In the genomic region with DNA sequence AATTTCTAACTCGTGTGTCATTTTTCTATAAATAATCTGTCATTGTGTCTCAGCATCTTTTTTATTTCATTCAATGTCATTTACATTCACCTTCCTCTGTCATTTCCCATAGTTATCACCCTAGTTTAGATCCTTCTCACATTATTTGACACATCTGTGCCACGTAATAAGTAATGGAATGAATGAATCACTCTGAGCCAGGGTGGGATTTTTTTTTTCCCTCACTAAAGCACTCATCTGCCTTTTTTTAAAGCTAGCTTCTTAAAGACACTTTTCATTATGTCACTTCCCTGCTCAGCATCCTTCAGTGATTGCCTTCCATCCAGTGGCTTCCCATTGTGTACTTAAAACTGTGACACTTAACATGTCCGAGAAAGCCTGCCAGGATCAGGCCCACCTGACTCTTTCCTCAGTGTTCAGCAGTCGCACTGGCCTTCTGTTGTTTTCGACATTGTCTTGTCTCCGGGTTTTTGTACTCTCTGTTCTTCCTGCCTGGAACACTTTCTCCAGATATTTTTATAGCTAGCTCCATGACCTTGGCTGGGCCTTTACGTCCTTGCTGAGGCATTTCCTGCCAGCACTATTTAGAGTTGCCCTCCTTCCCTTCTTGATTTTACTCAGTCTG, we compare ENCODE assay signal across 11 mouse cellular contexts. TPM values are rescaled to one million over a fixed set of nuclear protein-coding genes. Genes with fewer than 3 reads are reported as not detected.
DNase-seq lines count a peak whose midpoint lies in the region; ATAC-seq and TF ChIP-seq lines count a peak whose summit lies in the region.
"Had no signal": no experiment of that assay in that cellular context is flagged by ENCODE, and none has a peak within 500 bp of the region (broad histone marks: within the 10 kb centered on the region; RNA-seq: fewer than 3 reads in every experiment).

No protein-coding gene starts in this region.

- 55% methylated on average over 7 of the region's 7 CpGs for WGBS in hindbrain, embryonic 15.5 days
- WGBS in hindbrain, embryonic 12.5 days: 64% methylated on average over 7 of the region's 7 CpGs
- WGBS in stomach, postnatal 0 days: 50% methylated on average over 7 of the region's 7 CpGs

- no peaks in the 10 kb centered on the region for H3K9me3 ChIP-seq in hindbrain, embryonic 15.5 days
- no peaks in the 10 kb centered on the region for H3K9me3 ChIP-seq in hindbrain, embryonic 12.5 days (replicated peaks)
- no peaks in the 10 kb centered on the region for H3K9me3 ChIP-seq in stomach, postnatal 0 days (ENCODE audit: control insufficient read depth, low read length)

- H3K9ac ChIP-seq in hindbrain, embryonic 15.5 days: no peak overlapping the region
- H3K9ac ChIP-seq in hindbrain, embryonic 12.5 days: no peak overlapping the region
- H3K9ac ChIP-seq in stomach, postnatal 0 days (ENCODE audit: low read length): no peak overlapping the region

- peak overlapping the region; percentile 48; the same call in 1 of the 2 replicates for H3K27ac ChIP-seq in hindbrain, embryonic 15.5 days (replicated peaks)
- H3K27ac ChIP-seq in hindbrain, embryonic 12.5 days: no peak overlapping the region
- no peak overlapping the region for H3K27ac ChIP-seq in stomach, postnatal 0 days (replicated peaks)

- no peaks in the 10 kb centered on the region for H3K4me1 ChIP-seq in hindbrain, embryonic 15.5 days (replicated peaks)
- no peaks in the 10 kb centered on the region for H3K4me1 ChIP-seq in hindbrain, embryonic 12.5 days
- H3K4me1 ChIP-seq in stomach, postnatal 0 days (replicated peaks; ENCODE audit: control insufficient read depth, insufficient read depth): no peaks in the 10 kb centered on the region

- no peaks in the 10 kb centered on the region for H3K36me3 ChIP-seq in hindbrain, embryonic 15.5 days
- H3K36me3 ChIP-seq in hindbrain, embryonic 12.5 days: no peaks in the 10 kb centered on the region
- no peaks in the 10 kb centered on the region for H3K36me3 ChIP-seq in stomach, postnatal 0 days (ENCODE audit: control insufficient read depth, insufficient read depth, low read length)

- no peaks in the 10 kb centered on the region for H3K27me3 ChIP-seq in hindbrain, embryonic 15.5 days
- peaks cover 12% of the 10 kb centered on the region for H3K27me3 ChIP-seq in hindbrain, embryonic 12.5 days
- no peaks in the 10 kb centered on the region for H3K27me3 ChIP-seq in stomach, postnatal 0 days (ENCODE audit: control insufficient read depth, insufficient read depth, low read length)

- ATAC-seq in hindbrain, embryonic 15.5 days (ENCODE audit: low FRiP score, low read depth): no peak
- ATAC-seq in hindbrain, embryonic 12.5 days (ENCODE audit: low FRiP score): no peak
- no peak for ATAC-seq in stomach, postnatal 0 days (ENCODE audit: low FRiP score, low TSS enrichment)

- peak overlapping the region; percentile 24 for H3K4me3 ChIP-seq in hindbrain, embryonic 15.5 days
- no peak overlapping the region for H3K4me3 ChIP-seq in hindbrain, embryonic 12.5 days
- H3K4me3 ChIP-seq in stomach, postnatal 0 days (ENCODE audit: low read depth, low read length): no peak overlapping the region

- peak overlapping the region; percentile 41 for H3K4me2 ChIP-seq in hindbrain, embryonic 15.5 days
- H3K4me2 ChIP-seq in hindbrain, embryonic 12.5 days (replicated peaks): no peak overlapping the region; the same call in 1 of the 2 replicates
- H3K4me2 ChIP-seq in stomach, postnatal 0 days (replicated peaks; ENCODE audit: low read depth): no peak overlapping the region

- peak; percentile 28 for DNase-seq in adrenal gland, adult 2 months
- peak; percentile 12 to 25 for DNase-seq in cerebellum, postnatal 36 days
- peak; percentile 52 for DNase-seq in kidney, adult 9 months
- DNase-seq in embryo, embryonic 9.5 days (ENCODE audit: extremely low spot score): no peak
- DNase-seq in c-Kit-positive CD71-positive TER-119-positive erythroid progenitor cells, embryonic 14.5 days (ENCODE audit: low spot score): no peak
- DNase-seq in stomach, postnatal 0 days (ENCODE audit: low spot score): no peak
- DNase-seq: layer of hippocampus, postnatal 36 days had no signal

- TF ChIP-seq CTCF in stomach, postnatal 0 days (IDR thresholded peaks at IDR 0.05; ENCODE audit: low read depth): no peak

- TF ChIP-seq EP300 in stomach, postnatal 0 days (optimal IDR thresholded peaks at IDR 0.05): no peak

RNA-seq across cellular contexts. Expression of a gene that starts 3.2 kb away (rescaled TPM):
- 5.4 and 5.5 TPM in 2 replicates for polyA plus RNA-seq in hindbrain, embryonic 15.5 days (2015; fragmentation: Nextera tagmentation; extraction: Ambion mirVana)
- 1.9 TPM in 2 replicates for polyA plus RNA-seq in hindbrain, embryonic 12.5 days (2016; fragmentation: Nextera tagmentation; extraction: Ambion mirVana)
- 1 to 10 TPM; 2.4 TPM for total RNA-seq in adrenal gland, adult 2 months (2021)
- polyA plus RNA-seq in adrenal gland, adult 2 months (2012; rRNA removed): 1.9 and 2.1 TPM in 2 replicates
- polyA plus RNA-seq in stomach, postnatal 0 days (2015; fragmentation: Nextera tagmentation; extraction: Ambion mirVana): 0.61 and 0.87 TPM in 2 replicates

RNA-seq across cellular contexts. Expression of a gene that starts 53.8 kb away (rescaled TPM):
- polyA plus RNA-seq in hindbrain, embryonic 15.5 days (2015; fragmentation: Nextera tagmentation; extraction: Ambion mirVana): 0.21 TPM in 1 of 2 replicates, not detected in the other
- 0.35 TPM in 1 of 2 replicates, not detected in the other for polyA plus RNA-seq in hindbrain, embryonic 12.5 days (2016; fragmentation: Nextera tagmentation; extraction: Ambion mirVana)
- not detected for total RNA-seq in adrenal gland, adult 2 months (2021)
- not detected in 2 replicates for polyA plus RNA-seq in adrenal gland, adult 2 months (2012; rRNA removed)
- polyA plus RNA-seq in stomach, postnatal 0 days (2015; fragmentation: Nextera tagmentation; extraction: Ambion mirVana): 0.17 TPM in 1 of 2 replicates, not detected in the other
- total RNA-seq: layer of hippocampus, postnatal 36 days had no signal
- polyA plus RNA-seq: cortical plate, adult 2 months; neural tube, embryonic 11.5 days had no signal

Comparison
In these comparisons a context has a peak if more than half of its experiments do, and no peak if none do; other contexts are left out.
1. DNase-seq: peak in adrenal gland, adult 2 months (single experiment), cerebellum, postnatal 36 days (2 of 2) and kidney, adult 9 months (single experiment); none in embryo, embryonic 9.5 days (single experiment), c-Kit-positive CD71-positive TER-119-positive erythroid progenitor cells, embryonic 14.5 days (single experiment) and stomach, postnatal 0 days (single experiment).